Mouse (Mus musculus) testis, postnatal 14 days (tissue): ENCODE measurements around the gene Sfxn1.

Experiments used
- DNase-seq: peaks from one replicate; pipeline ENCODE4 v3.0.0; 2021; ENCODE audit warnings: low spot score

Sfxn1 gene

DNA sequence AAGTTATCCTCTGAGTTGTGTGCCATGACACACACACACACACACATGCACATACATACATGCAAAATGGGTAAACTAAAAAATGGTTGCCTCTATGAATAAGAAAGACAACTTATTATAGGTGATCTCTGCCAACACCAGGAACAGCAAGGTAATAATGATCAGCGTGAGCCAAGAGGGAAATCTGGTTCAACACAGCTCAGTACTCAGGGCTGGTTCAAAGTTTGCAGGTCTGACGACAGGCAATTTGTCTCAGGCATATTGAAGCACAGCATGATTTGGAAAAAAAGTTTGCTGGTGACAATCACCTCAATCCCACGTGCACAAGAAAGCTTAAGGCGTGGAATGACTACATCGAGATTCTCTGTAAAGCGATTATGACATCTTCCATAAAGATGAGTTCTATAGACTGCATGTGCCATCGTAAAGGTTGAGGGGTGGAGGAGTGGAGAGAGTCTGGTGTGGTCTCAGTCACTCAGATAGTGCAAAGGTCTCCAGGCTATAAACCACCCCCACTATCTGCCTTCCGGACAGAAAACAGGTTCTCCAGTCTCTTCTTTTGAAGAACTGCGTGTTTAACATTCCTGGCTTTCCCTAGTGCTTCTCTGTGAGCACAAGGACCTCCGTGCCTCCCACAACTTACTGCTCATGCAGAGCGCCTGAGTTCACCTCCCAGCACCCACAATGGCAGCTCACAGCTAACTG lies 6.0 kb downstream of the Sfxn1 start:
- no peak for DNase-seq

GRCm38 (mm10) chr13:54079782-54080759 lies 8.4 kb downstream of the Sfxn1 start:
- DNase-seq = no peak

- DNase-seq = no peak
Measured at GRCm38 (mm10) chr13:54080785-54081184, 9.1 kb downstream of the Sfxn1 start.

DNA sequence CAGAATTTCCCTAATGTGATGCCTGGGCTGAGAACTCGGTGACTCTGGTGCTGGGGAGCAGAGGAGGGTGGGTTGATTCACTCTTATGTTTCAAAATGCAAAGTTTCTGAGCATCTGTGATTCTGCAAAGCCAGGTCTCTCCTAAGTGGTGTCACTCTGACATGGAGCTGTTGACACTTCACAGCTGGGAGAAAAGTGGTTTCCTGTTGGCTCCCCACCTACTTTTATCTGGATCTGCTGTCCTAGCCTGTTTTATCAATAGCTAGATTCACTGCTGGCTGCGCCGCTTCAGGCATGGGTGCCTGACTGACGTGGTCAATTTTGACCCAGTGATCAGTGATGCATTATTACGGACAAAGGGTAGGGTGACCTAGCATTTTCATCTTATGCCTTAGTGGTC lies 11.3 kb downstream of the Sfxn1 start:
- DNase-seq = no peak

GRCm38 (mm10) chr13:54084178-54084577 lies 12.5 kb downstream of the Sfxn1 start:
- DNase-seq = no peak

DNA sequence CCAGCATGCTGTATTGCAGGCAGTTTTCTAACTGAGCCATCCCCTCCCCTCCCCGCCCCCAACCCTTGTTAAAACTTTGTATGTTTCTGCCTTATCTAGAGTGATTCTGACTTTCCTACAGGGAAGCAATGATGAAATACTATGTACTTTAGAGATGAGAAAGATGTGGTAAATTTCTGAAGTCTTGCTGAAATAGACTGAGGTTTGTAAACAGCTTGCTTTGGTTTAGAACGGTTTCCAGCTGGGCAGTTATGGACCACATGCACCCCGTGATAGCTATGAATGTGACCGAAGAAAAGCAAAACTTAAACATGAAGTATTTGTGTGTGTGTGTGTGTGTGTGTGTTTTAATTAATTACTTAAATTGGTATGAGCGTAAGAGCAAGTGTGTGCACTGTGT lies 13.2 kb downstream of the Sfxn1 start:
- DNase-seq = no peak

DNA sequence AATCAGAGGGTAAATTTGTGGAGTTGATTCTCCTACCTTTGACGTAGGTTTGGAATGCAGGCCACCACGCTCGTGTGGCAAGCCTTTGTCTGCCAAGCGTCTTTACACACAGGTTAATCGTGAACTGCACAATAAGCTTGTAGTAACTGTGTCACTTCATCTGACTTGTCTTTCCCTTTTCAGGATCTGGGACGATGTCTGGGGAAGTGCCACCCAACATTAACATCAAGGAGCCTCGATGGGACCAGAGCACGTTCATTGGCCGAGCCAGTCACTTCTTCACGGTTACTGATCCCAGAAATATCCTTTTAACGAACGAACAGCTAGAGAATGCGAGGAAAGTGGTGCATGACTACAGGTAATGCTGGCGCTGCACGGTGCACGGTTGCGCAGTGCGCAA lies 13.6 kb downstream of the Sfxn1 start:
- DNase-seq = no peak

- DNase-seq = no peak
Measured at GRCm38 (mm10) chr13:54091719-54092118, 20.1 kb downstream of the Sfxn1 start.

DNA sequence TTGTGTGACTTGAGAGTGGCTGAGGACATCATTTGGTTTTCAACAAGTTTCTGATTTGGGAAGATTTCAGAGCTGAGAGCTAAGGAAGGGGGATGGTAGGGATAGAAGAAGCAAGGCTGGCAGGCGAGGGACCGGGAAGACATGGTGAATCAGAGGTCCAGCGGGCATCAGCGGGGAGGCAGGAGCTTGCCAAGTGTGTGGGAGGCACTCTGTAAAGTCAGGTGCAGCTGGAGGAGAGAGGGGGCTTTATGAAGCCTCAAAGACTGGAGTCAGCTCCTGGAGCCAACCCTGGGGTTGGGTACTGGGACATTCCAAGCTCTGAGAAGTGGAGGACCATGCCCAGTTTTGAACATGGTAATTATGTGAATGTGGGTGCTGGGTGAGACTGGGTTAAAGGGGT lies 22.7 kb downstream of the Sfxn1 start:
- no peak for DNase-seq

- no peak for DNase-seq
Measured at GRCm38 (mm10) chr13:54094963-54095362, 23.3 kb downstream of the Sfxn1 start.

DNA sequence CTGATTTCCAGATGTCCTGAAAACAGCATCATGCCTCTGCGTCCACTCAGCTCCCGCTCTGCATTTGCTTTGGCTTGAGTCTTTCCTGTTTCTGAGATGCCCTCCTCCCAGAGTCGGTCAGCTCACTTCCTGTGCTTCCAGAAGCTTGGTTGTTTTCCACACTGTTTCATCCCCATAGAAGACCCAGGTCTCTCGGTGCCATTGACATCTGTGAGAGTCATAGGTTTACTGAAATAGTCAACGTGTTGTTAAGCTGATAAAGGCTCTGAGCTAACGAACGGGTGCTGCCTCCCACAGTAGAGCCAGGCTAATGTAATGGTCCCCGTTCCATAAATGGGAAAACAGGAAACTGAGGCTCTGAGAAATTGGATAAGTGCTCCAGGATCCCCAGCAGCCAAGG lies 24.1 kb downstream of the Sfxn1 start:
- DNase-seq = no peak

- peak; percentile 25 for DNase-seq
Measured at GRCm38 (mm10) chr13:54097227-54097626, 25.6 kb downstream of the Sfxn1 start.

GRCm38 (mm10) chr13:54097797-54098196 lies 26.1 kb downstream of the Sfxn1 start:
- no peak for DNase-seq

DNA sequence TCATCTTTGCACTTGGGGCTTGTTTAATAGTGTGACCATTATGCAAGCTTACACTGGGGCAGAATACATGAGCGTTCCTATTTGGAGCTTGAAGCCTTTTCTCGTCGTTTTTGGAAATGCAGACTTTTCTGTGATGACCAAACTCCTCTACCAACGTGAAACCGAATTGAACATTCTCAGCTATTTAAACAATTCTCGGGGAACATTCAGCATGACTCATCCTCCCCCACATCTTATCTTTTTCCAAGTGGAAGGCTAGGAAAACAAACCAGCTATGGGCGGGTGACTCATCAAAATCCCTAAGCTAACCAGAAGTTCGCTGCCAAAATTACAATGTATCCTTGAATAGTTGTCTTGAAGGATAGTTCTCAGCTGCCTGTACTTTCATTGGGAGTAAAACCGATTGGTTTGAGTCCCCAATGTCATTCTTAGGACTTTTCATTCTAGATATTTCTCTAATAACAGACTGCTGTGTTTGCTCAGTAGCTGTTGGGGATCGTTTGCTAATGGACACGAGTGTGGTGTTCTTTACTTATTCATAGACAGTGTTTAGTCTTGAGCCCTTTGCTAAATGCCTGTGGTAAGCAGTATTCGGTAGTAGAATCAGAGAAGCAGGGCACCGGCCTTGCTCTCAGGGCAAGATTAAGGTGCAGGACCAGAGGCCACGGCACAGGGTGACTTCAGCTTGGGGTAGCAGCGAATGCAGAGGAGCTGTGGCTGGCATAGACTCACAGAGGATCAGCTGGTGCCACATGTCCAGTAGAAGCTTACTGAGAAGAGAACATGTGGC lies 29.6 kb downstream of the Sfxn1 start:
- DNase-seq = peak; percentile 30

DNA sequence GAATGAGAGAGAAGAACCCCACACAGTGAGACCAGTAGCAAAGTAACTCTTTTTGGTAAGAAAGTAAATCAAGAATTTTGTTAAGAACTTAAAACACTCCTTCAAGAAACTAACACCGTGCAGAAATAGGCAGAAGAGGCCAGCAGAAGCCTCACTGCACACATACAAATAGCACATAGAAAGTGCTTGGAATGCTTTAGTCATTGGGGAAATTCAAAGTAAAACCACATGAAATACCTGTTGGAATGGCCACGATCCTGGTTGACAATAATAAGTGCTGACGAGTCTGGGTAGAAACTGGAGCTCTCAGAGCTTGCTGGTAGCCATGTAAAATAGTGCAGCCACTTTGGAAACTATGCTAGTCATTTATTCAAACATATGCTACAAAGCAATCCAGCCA lies 30.4 kb downstream of the Sfxn1 start:
- no peak for DNase-seq

DNA sequence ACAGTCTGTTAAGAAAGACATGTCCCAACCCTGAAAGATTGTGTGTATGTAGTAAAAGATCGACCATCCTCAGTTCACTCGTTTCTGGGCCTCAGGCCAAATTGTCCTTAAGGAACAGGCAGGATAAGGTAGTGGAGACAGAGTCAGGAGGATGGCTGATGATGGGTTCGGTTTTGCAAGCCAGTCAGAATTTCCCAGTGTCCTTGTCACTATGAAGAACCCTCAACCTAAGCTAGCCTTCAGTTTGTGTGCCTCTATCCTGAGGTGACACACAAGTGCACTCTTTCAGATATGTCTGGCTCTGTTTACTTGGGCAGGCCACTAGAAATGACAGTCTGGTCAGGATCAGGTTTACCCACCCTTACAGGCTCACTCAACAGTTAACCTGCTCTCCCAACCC lies 31.6 kb downstream of the Sfxn1 start:
- DNase-seq = no peak

DNA sequence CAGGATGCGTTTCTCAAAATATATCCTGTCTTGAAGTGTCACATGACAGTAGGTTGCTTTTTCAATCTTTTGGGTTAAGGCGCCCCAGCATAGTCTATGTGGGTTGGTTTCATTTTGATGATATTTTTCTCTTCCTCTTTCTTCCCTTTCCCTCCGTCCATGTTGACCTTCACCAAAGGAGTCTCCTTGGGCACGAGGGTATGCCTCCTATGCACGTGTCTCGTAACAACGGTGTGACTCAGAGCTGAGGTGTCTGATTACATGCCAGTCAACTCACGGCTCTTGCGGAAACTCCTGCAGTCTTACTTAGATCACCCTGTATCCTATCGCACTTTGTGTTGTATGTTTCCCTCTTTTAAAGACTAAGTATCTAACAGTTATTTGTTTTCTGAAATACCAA lies 32.2 kb downstream of the Sfxn1 start:
- no peak for DNase-seq

GRCm38 (mm10) chr13:54113819-54114550 lies 42.3 kb downstream of the Sfxn1 start:
- peak; percentile 33 for DNase-seq

DNA sequence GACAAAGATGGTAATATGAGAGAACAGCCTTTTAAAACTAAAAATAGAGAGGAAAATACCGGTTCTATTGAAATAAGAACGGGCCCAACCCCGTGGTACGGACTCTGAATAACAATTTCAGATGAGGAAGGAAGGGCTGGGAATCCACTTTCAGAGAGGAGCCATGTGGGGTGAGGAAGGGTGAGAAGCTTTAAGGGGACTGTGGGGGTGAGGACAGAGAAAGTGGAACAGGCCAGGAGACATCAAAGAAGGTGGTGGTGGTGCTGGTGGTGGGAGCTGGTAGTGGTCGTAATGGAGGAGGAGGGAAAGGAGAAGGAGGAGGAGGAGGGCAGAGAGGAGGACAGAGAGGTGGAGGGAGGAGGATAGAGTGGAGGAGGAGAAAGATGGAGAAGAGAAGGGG lies 43.3 kb downstream of the Sfxn1 start:
- DNase-seq = no peak

- DNase-seq = no peak
Measured at GRCm38 (mm10) chr13:54115779-54116178, 44.1 kb downstream of the Sfxn1 start.

GRCm38 (mm10) chr13:54118355-54118754 lies 46.7 kb downstream of the Sfxn1 start:
- no peak for DNase-seq
